Mouse (Mus musculus) lung, embryonic 15.5 days (tissue): ENCODE results near the gene Ccl22. TPM values are rescaled to one million over a fixed set of nuclear protein-coding genes. Genes with fewer than 3 reads are reported as not detected.
A peak's percentile ranks its signal among the peaks of the same experiment; 100 is the strongest.

ENCODE experiments used
- ATAC-seq: fragments of 200-750 bp; cut with Nextera tagmentation; 2 replicates; pipeline ENCODE4 v1.8.0; 2017; ENCODE audit warnings: moderate number of reproducible peaks, borderline replicate concordance; ENCODE audit not compliant: low FRiP score, low TSS enrichment; ENCODE audit errors: extremely low read depth
- H3K27ac ChIP-seq: fragments of 300-500 bp; sonication (generic); 2 replicates; pipeline ENCODE4 v1.5.1; 2015; ENCODE audit warnings: moderate library complexity, mild to moderate bottlenecking, inconsistent platforms
- H3K27me3 ChIP-seq: fragments of 300-500 bp; sonication (generic); 2 replicates; pipeline ENCODE4 v1.6.1; 2015; ENCODE audit warnings: inconsistent platforms
- H3K36me3 ChIP-seq: fragments of 300-500 bp; sonication (generic); 2 replicates; pipeline ENCODE4 v1.6.1; 2015; ENCODE audit warnings: inconsistent platforms
- H3K4me1 ChIP-seq: fragments of 300-500 bp; sonication (generic); 2 replicates; pipeline ENCODE4 v1.6.1; 2015; ENCODE audit warnings: inconsistent platforms
- H3K4me2 ChIP-seq: fragments of 300-500 bp; sonication (generic); 2 replicates; pipeline ENCODE4 v1.6.1; 2015; ENCODE audit warnings: inconsistent platforms, mild to moderate bottlenecking, moderate library complexity
- H3K4me3 ChIP-seq: fragments of 300-500 bp; sonication (generic); 2 replicates; pipeline ENCODE4 v1.5.1; 2015; ENCODE audit warnings: mild to moderate bottlenecking, inconsistent platforms
- H3K9ac ChIP-seq: fragments of 300-500 bp; sonication (generic); 2 replicates; pipeline ENCODE4 v1.6.1; 2015; ENCODE audit warnings: inconsistent platforms
- H3K9me3 ChIP-seq: fragments of 300-500 bp; sonication (generic); 2 replicates; pipeline ENCODE4 v1.6.1; 2016; ENCODE audit warnings: inconsistent platforms
- WGBS: fragments of 180-500 bp; shearing (Covaris S2); methylation state at CpG from one replicate; pipeline ENCODE4 v1.1.7; 2015; 5-methylcytosine and 5-hydroxymethylcytosine counted together
- polyA plus RNA-seq: library from polyadenylated mRNA; unstranded; fragments of >200 nt; fragmentation: Nextera tagmentation; extraction: Ambion mirVana; gene quantifications from 2 replicates; pipeline ENCODE4 v1.2.1, GENCODE M21; 2015

The Ccl22 gene
- polyA plus RNA-seq, 1 experiment from 2014 or later = 0.06 TPM

GRCm38 (mm10) chr8:94770945-94771344, 25.6 kb downstream of the Ccl22 start:
- no peak for ATAC-seq
- H3K4me1 ChIP-seq = peaks cover 26% of the 10 kb centered on the region
- no peaks in the 10 kb centered on the region for H3K9me3 ChIP-seq
- H3K27me3 ChIP-seq = peaks cover 37% of the 10 kb centered on the region
- H3K4me2 ChIP-seq = peak overlapping the region; percentile 80; the same call in 1 of the 2 replicates
- H3K9ac ChIP-seq = no peak overlapping the region
- peak overlapping the region; percentile 71 for H3K27ac ChIP-seq
- no peaks in the 10 kb centered on the region for H3K36me3 ChIP-seq
- no peak overlapping the region for H3K4me3 ChIP-seq
- 12% methylated on average over 6 of the region's 6 CpGs for WGBS

GRCm38 (mm10) chr8:94771941-94772670, 26.7 kb downstream of the Ccl22 start, which contains the start of gene Cx3cl1:
Gene Cx3cl1 (plus strand): TSS chr8:94772009.
- peak; percentile 83 for ATAC-seq
- Histone ChIP-seq H3K9ac (peak within 1 kb of the TSS; percentile 37), H3K4me2 (peak within 1 kb of the TSS; percentile 80), H3K9me3 (no peaks in the 10 kb centered on the region), H3K4me3 (peak within 1 kb of the TSS; percentile 43), H3K27ac (peak within 1 kb of the TSS; percentile 71), H3K4me1 (peaks cover 26% of the 10 kb centered on the region), H3K36me3 (no peaks in the 10 kb centered on the region), H3K27me3 (peaks cover 37% of the 10 kb centered on the region)
- 3% methylated on average over 38 of the region's 38 CpGs for WGBS

- Histone ChIP-seq H3K4me3 (peak overlapping the region; percentile 43), H3K27ac (no peak overlapping the region), H3K27me3 (peaks cover 34% of the 10 kb centered on the region), H3K36me3 (no peaks in the 10 kb centered on the region), H3K9ac (no peak overlapping the region), H3K4me2 (peak overlapping the region; percentile 80; the same call in 1 of the 2 replicates), H3K9me3 (no peaks in the 10 kb centered on the region), H3K4me1 (peaks cover 30% of the 10 kb centered on the region)
- ATAC-seq = no peak
- WGBS = 53% methylated on average over 6 of the region's 6 CpGs
Observed at GRCm38 (mm10) chr8:94773048-94773447, 27.7 kb downstream of the Ccl22 start.

- Histone ChIP-seq H3K36me3 (no peaks in the 10 kb centered on the region), H3K4me1 (peaks cover 37% of the 10 kb centered on the region), H3K9me3 (no peaks in the 10 kb centered on the region), H3K27me3 (peaks cover 34% of the 10 kb centered on the region), H3K4me2 (no peak overlapping the region), H3K9ac (no peak overlapping the region), H3K27ac (no peak overlapping the region), H3K4me3 (no peak overlapping the region)
- 26% methylated on average over 12 of the region's 12 CpGs for WGBS
- no peak for ATAC-seq
Observed at GRCm38 (mm10) chr8:94773700-94774171, 28.3 kb downstream of the Ccl22 start.

- ATAC-seq = no peak
- Histone ChIP-seq H3K27ac (no peak overlapping the region), H3K9me3 (no peaks in the 10 kb centered on the region), H3K36me3 (no peaks in the 10 kb centered on the region), H3K4me2 (no peak overlapping the region), H3K27me3 (peaks cover 31% of the 10 kb centered on the region), H3K4me3 (no peak overlapping the region), H3K4me1 (peaks cover 39% of the 10 kb centered on the region), H3K9ac (no peak overlapping the region)
- WGBS = 75% methylated on average over 1 of the region's 1 CpGs
Observed at GRCm38 (mm10) chr8:94774601-94775000, 29.2 kb downstream of the Ccl22 start.

- no peaks in the 10 kb centered on the region for H3K9me3 ChIP-seq
- no peak overlapping the region for H3K4me3 ChIP-seq
- H3K4me2 ChIP-seq = no peak overlapping the region
- no peak overlapping the region for H3K9ac ChIP-seq
- H3K27me3 ChIP-seq = peaks cover 23% of the 10 kb centered on the region
- no peak overlapping the region for H3K27ac ChIP-seq
- WGBS = 63% methylated on average over 2 of the region's 2 CpGs
- no peak for ATAC-seq
- no peaks in the 10 kb centered on the region for H3K36me3 ChIP-seq
- peaks cover 26% of the 10 kb centered on the region for H3K4me1 ChIP-seq
Observed at GRCm38 (mm10) chr8:94776346-94776745, 31.0 kb downstream of the Ccl22 start.

GRCm38 (mm10) chr8:94778036-94778435, 32.6 kb downstream of the Ccl22 start:
- 0 out of 2 replicates have a peak, but pooled peaks have one; percentile 3 for ATAC-seq
- Histone ChIP-seq H3K27me3 (peaks cover 11% of the 10 kb centered on the region), H3K9ac (no peak overlapping the region), H3K4me2 (peak overlapping the region; percentile 12; the same call in 1 of the 2 replicates), H3K36me3 (no peaks in the 10 kb centered on the region), H3K9me3 (no peaks in the 10 kb centered on the region), H3K27ac (peak overlapping the region; percentile 57), H3K4me3 (no peak overlapping the region), H3K4me1 (peaks cover 19% of the 10 kb centered on the region)
- WGBS = 43% methylated on average over 10 of the region's 10 CpGs

GRCm38 (mm10) chr8:94778473-94778872, 33.1 kb downstream of the Ccl22 start:
- H3K27me3 ChIP-seq = 0 out of 2 replicates have a peak, but pooled peaks cover 6% of the 10 kb centered on the region
- 11% methylated on average over 5 of the region's 5 CpGs for WGBS
- H3K9ac ChIP-seq = no peak overlapping the region
- no peak overlapping the region for H3K4me3 ChIP-seq
- peak overlapping the region; percentile 12; the same call in 1 of the 2 replicates for H3K4me2 ChIP-seq
- peak overlapping the region; percentile 57 for H3K27ac ChIP-seq
- H3K4me1 ChIP-seq = peaks cover 19% of the 10 kb centered on the region
- H3K36me3 ChIP-seq = no peaks in the 10 kb centered on the region
- no peaks in the 10 kb centered on the region for H3K9me3 ChIP-seq
- ATAC-seq = peak; percentile 36; the same call in 1 of the 2 replicates

GRCm38 (mm10) chr8:94778895-94779533, 33.6 kb downstream of the Ccl22 start:
- Histone ChIP-seq H3K27me3 (0 out of 2 replicates have a peak, but pooled peaks cover under 1% of the 10 kb centered on the region), H3K4me2 (no peak overlapping the region), H3K9me3 (no peaks in the 10 kb centered on the region), H3K36me3 (no peaks in the 10 kb centered on the region), H3K9ac (no peak overlapping the region), H3K4me1 (peaks cover 19% of the 10 kb centered on the region), H3K27ac (peak overlapping the region; percentile 57), H3K4me3 (no peak overlapping the region)
- WGBS = 68% methylated on average over 10 of the region's 10 CpGs
- ATAC-seq = no peak

GRCm38 (mm10) chr8:94779534-94780294, 34.3 kb downstream of the Ccl22 start:
- WGBS = 91% methylated on average over 16 of the region's 16 CpGs
- H3K4me1 ChIP-seq = peaks cover 24% of the 10 kb centered on the region
- no peak overlapping the region for H3K4me2 ChIP-seq
- ATAC-seq = no peak; the same call in 1 of the 2 replicates
- H3K4me3 ChIP-seq = no peak overlapping the region
- H3K9me3 ChIP-seq = no peaks in the 10 kb centered on the region
- H3K27ac ChIP-seq = no peak overlapping the region
- H3K9ac ChIP-seq = no peak overlapping the region
- H3K27me3 ChIP-seq = no peaks in the 10 kb centered on the region
- H3K36me3 ChIP-seq = no peaks in the 10 kb centered on the region

- H3K4me1 ChIP-seq = peaks cover 30% of the 10 kb centered on the region
- ATAC-seq = no peak
- no peak overlapping the region for H3K27ac ChIP-seq
- WGBS = 85% methylated on average over 21 of the region's 21 CpGs
- no peak overlapping the region for H3K4me2 ChIP-seq
- no peak overlapping the region for H3K9ac ChIP-seq
- H3K9me3 ChIP-seq = no peaks in the 10 kb centered on the region
- no peaks in the 10 kb centered on the region for H3K36me3 ChIP-seq
- H3K27me3 ChIP-seq = no peaks in the 10 kb centered on the region
- H3K4me3 ChIP-seq = no peak overlapping the region
Observed at GRCm38 (mm10) chr8:94780491-94781154, 35.2 kb downstream of the Ccl22 start.
